Mouse (Mus musculus) embryonic facial prominence, embryonic 13.5 days (tissue): ENCODE measurements at regions not wholly inside any gene's neighbourhood (a gene's known extent, or its start where the extent isn't known, plus 50 kb on each side); places are given as distances from the start of the nearest gene placed in this dataset.

ENCODE experiments used
- ATAC-seq: fragments of 200-750 bp; cut with Nextera tagmentation; 2 replicates; pipeline ENCODE4 v1.8.0; 2017; ENCODE audit warnings: low read depth; ENCODE audit not compliant: insufficient number of reproducible peaks, insufficient read depth, low FRiP score, low TSS enrichment
- H3K27ac ChIP-seq: fragments of 300-500 bp; sonication (generic); 2 replicates; pipeline ENCODE4 v1.5.1; 2015; ENCODE audit warnings: moderate library complexity, mild to moderate bottlenecking, inconsistent platforms
- H3K27me3 ChIP-seq: fragments of 300-500 bp; sonication (generic); 2 replicates; pipeline ENCODE4 v1.6.1; 2015; ENCODE audit warnings: mild to moderate bottlenecking, inconsistent platforms
- H3K36me3 ChIP-seq: fragments of 300-500 bp; sonication (generic); 2 replicates; pipeline ENCODE4 v1.6.1; 2015; ENCODE audit warnings: mild to moderate bottlenecking, inconsistent platforms
- H3K4me1 ChIP-seq: fragments of 300-500 bp; sonication (generic); 2 replicates; pipeline ENCODE4 v1.6.1; 2015; ENCODE audit warnings: inconsistent platforms
- H3K4me2 ChIP-seq: fragments of 300-500 bp; sonication (generic); 2 replicates; pipeline ENCODE4 v1.6.1; 2015; ENCODE audit warnings: moderate library complexity, mild to moderate bottlenecking, inconsistent platforms
- H3K4me3 ChIP-seq: fragments of 300-500 bp; sonication (generic); 2 replicates; pipeline ENCODE4 v1.5.1; 2015; ENCODE audit warnings: mild to moderate bottlenecking, inconsistent platforms
- H3K9ac ChIP-seq: fragments of 300-500 bp; sonication (generic); 2 replicates; pipeline ENCODE4 v1.6.1; 2015; ENCODE audit warnings: mild to moderate bottlenecking, inconsistent platforms
- H3K9me3 ChIP-seq: fragments of 300-500 bp; sonication (generic); 2 replicates; pipeline ENCODE4 v1.6.1; 2016; ENCODE audit warnings: inconsistent platforms
- WGBS: fragments of 180-500 bp; shearing (Covaris S2); methylation state at CpG from one replicate; pipeline ENCODE4 v1.1.7; 2015; ENCODE audit warnings: mixed read lengths; 5-methylcytosine and 5-hydroxymethylcytosine counted together

GRCm38 (mm10) chr8:56682564-56682963, 131.7 kb downstream of the Fbxo8 start:
- Histone ChIP-seq H3K27ac (no peak overlapping the region), H3K4me2 (no peak overlapping the region), H3K4me1 (no peaks in the 10 kb centered on the region), H3K9me3 (no peaks in the 10 kb centered on the region), H3K27me3 (no peaks in the 10 kb centered on the region), H3K9ac (no peak overlapping the region), H3K36me3 (no peaks in the 10 kb centered on the region), H3K4me3 (no peak overlapping the region)
- 6% methylated on average over 3 of the region's 3 CpGs for WGBS
- ATAC-seq = no peak

- no peak overlapping the region for H3K9ac ChIP-seq
- WGBS = 83% methylated on average over 7 of the region's 7 CpGs
- no peaks in the 10 kb centered on the region for H3K4me1 ChIP-seq
Observed at GRCm38 (mm10) chr8:56684352-56684751, 133.5 kb downstream of the Fbxo8 start.

GRCm38 (mm10) chr8:56695436-56695835, 144.5 kb downstream of the Fbxo8 start:
- H3K27me3 ChIP-seq = no peaks in the 10 kb centered on the region
- 0 out of 2 replicates have a peak, but pooled peaks cover 3% of the 10 kb centered on the region for H3K4me1 ChIP-seq
- H3K27ac ChIP-seq = no peak overlapping the region
- ATAC-seq = no peak
- WGBS = 91% methylated on average over 1 of the region's 1 CpGs
- H3K4me2 ChIP-seq = no peak overlapping the region
- H3K36me3 ChIP-seq = no peaks in the 10 kb centered on the region
- H3K9me3 ChIP-seq = no peaks in the 10 kb centered on the region
- no peak overlapping the region for H3K9ac ChIP-seq
- no peak overlapping the region for H3K4me3 ChIP-seq

More at GRCm38 (mm10) chr8:56684352-56684751, 133.5 kb downstream of the Fbxo8 start:
- H3K27me3 ChIP-seq = no peaks in the 10 kb centered on the region
- H3K9me3 ChIP-seq = no peaks in the 10 kb centered on the region
- no peak overlapping the region for H3K4me3 ChIP-seq
- no peaks in the 10 kb centered on the region for H3K36me3 ChIP-seq
- ATAC-seq = no peak
- no peak overlapping the region for H3K4me2 ChIP-seq
- H3K27ac ChIP-seq = no peak overlapping the region

- no peak overlapping the region for H3K4me2 ChIP-seq
- no peak for ATAC-seq
- no peak overlapping the region for H3K9ac ChIP-seq
- no peak overlapping the region for H3K27ac ChIP-seq
- no peak overlapping the region for H3K4me3 ChIP-seq
- no peaks in the 10 kb centered on the region for H3K9me3 ChIP-seq
- no peaks in the 10 kb centered on the region for H3K27me3 ChIP-seq
- no peaks in the 10 kb centered on the region for H3K4me1 ChIP-seq
- 76% methylated on average over 2 of the region's 2 CpGs for WGBS
- no peaks in the 10 kb centered on the region for H3K36me3 ChIP-seq
Observed at GRCm38 (mm10) chr8:56700580-56701145, 149.8 kb downstream of the Fbxo8 start.

- Histone ChIP-seq H3K4me1 (no peaks in the 10 kb centered on the region), H3K27ac (no peak overlapping the region), H3K4me2 (peak overlapping the region; percentile 37; the same call in 1 of the 2 replicates), H3K9me3 (no peaks in the 10 kb centered on the region), H3K27me3 (no peaks in the 10 kb centered on the region), H3K36me3 (no peaks in the 10 kb centered on the region), H3K4me3 (no peak overlapping the region), H3K9ac (no peak overlapping the region)
- WGBS = 37% methylated on average over 10 of the region's 10 CpGs
- no peak for ATAC-seq
Observed at GRCm38 (mm10) chr8:56706377-56706776, 155.5 kb downstream of the Fbxo8 start.

GRCm38 (mm10) chr8:56706941-56707706, 156.2 kb downstream of the Fbxo8 start:
- ATAC-seq = no peak
- H3K36me3 ChIP-seq = no peaks in the 10 kb centered on the region
- no peak overlapping the region for H3K27ac ChIP-seq
- WGBS = 27% methylated on average over 14 of the region's 14 CpGs
- H3K9ac ChIP-seq = no peak overlapping the region
- no peak overlapping the region for H3K4me3 ChIP-seq
- no peaks in the 10 kb centered on the region for H3K27me3 ChIP-seq
- peak overlapping the region; percentile 37 for H3K4me2 ChIP-seq
- H3K4me1 ChIP-seq = no peaks in the 10 kb centered on the region
- no peaks in the 10 kb centered on the region for H3K9me3 ChIP-seq

GRCm38 (mm10) chr8:56720001-56720400, 169.1 kb downstream of the Fbxo8 start:
- ATAC-seq = no peak
- Histone ChIP-seq H3K36me3 (no peaks in the 10 kb centered on the region), H3K9ac (no peak overlapping the region), H3K4me2 (no peak overlapping the region), H3K27me3 (no peaks in the 10 kb centered on the region), H3K4me1 (no peaks in the 10 kb centered on the region), H3K27ac (no peak overlapping the region), H3K9me3 (no peaks in the 10 kb centered on the region), H3K4me3 (no peak overlapping the region)
- WGBS = 80% methylated on average over 1 of the region's 1 CpGs

GRCm38 (mm10) chr8:56722473-56723236, 171.8 kb downstream of the Fbxo8 start:
- no peaks in the 10 kb centered on the region for H3K27me3 ChIP-seq
- no peak overlapping the region for H3K9ac ChIP-seq
- no peaks in the 10 kb centered on the region for H3K4me1 ChIP-seq
- ATAC-seq = no peak
- no peaks in the 10 kb centered on the region for H3K9me3 ChIP-seq
- no peak overlapping the region for H3K4me2 ChIP-seq
- 51% methylated on average over 2 of the region's 2 CpGs for WGBS
- no peak overlapping the region for H3K27ac ChIP-seq
- H3K36me3 ChIP-seq = no peaks in the 10 kb centered on the region
- no peak overlapping the region for H3K4me3 ChIP-seq

- Histone ChIP-seq H3K9ac (no peak overlapping the region), H3K4me2 (no peak overlapping the region), H3K27me3 (no peaks in the 10 kb centered on the region), H3K9me3 (no peaks in the 10 kb centered on the region), H3K36me3 (no peaks in the 10 kb centered on the region), H3K27ac (no peak overlapping the region), H3K4me3 (no peak overlapping the region), H3K4me1 (no peaks in the 10 kb centered on the region)
- ATAC-seq = no peak
- 69% methylated on average over 2 of the region's 2 CpGs for WGBS
Observed at GRCm38 (mm10) chr8:56724607-56725006, 173.7 kb downstream of the Fbxo8 start.

GRCm38 (mm10) chr8:56733318-56733717, 182.4 kb downstream of the Fbxo8 start:
- Histone ChIP-seq H3K9me3 (no peaks in the 10 kb centered on the region), H3K27ac (no peak overlapping the region), H3K36me3 (no peaks in the 10 kb centered on the region), H3K4me1 (no peaks in the 10 kb centered on the region), H3K4me2 (no peak overlapping the region), H3K27me3 (no peaks in the 10 kb centered on the region), H3K9ac (no peak overlapping the region), H3K4me3 (no peak overlapping the region)
- WGBS = 69% methylated on average over 6 of the region's 6 CpGs
- ATAC-seq = no peak

- WGBS = 47% methylated on average over 2 of the region's 2 CpGs
- H3K4me3 ChIP-seq = no peak overlapping the region
- H3K36me3 ChIP-seq = no peaks in the 10 kb centered on the region
- no peaks in the 10 kb centered on the region for H3K9me3 ChIP-seq
- H3K9ac ChIP-seq = no peak overlapping the region
- ATAC-seq = no peak
- no peak overlapping the region for H3K27ac ChIP-seq
- no peaks in the 10 kb centered on the region for H3K27me3 ChIP-seq
- H3K4me1 ChIP-seq = no peaks in the 10 kb centered on the region
- H3K4me2 ChIP-seq = no peak overlapping the region
Observed at GRCm38 (mm10) chr8:56735021-56735420, 184.1 kb downstream of the Fbxo8 start.

- Histone ChIP-seq H3K9ac (no peak overlapping the region), H3K36me3 (no peaks in the 10 kb centered on the region), H3K4me3 (no peak overlapping the region), H3K27me3 (no peaks in the 10 kb centered on the region), H3K9me3 (no peaks in the 10 kb centered on the region), H3K27ac (no peak overlapping the region), H3K4me1 (no peaks in the 10 kb centered on the region), H3K4me2 (no peak overlapping the region)
- ATAC-seq = no peak
- WGBS = 75% methylated on average over 5 of the region's 5 CpGs
Observed at GRCm38 (mm10) chr8:56767034-56767433, 216.1 kb downstream of the Fbxo8 start.
